Mouse (Mus musculus): ENCODE results near the gene Ccdc134.

Gene Ccdc134

DNA sequence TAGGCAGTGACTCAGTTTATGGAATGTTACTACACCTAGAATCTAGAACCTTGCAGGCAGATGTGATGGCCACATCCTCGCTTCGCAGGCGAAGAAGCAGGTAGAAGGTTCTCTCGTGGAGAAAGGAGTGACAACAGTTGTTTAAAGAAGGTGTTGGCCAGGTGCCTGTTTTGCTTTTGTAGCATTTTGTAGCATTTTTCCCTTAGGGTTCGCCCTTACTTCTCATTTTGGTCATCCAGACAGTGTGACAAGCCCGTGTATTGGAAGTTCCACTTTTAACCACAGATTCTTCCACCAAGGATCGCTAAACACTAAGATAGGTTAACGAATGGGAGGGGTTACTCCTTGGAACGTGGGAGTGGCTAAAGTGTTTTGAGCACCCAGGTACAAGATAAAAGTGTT, 20.8 kb downstream of the Ccdc134 start:
- no peak for DNase-seq (ENCODE audit: low spot score in 2 of 2)

DNA sequence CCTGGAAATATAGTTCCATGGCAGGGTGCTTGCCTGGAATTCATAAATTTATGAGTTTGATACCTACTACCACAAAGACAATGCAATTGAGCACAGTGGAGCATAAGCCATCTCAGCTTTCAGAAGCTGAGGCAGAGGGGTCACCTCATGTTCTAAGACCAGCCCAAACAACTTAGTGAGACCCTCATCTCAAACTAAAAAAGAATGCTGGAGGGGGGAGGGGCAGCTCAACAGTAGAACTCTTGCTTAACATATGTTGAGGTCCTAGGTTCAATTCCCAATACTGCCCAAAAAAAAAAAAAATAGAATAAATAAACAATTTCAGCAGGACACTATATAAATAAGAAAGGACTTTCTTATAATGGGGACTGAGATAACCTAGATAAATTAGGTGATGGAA, 22.3 kb downstream of the Ccdc134 start:
- DNase-seq (ENCODE audit: low spot score in 2 of 2), result no peak

DNA sequence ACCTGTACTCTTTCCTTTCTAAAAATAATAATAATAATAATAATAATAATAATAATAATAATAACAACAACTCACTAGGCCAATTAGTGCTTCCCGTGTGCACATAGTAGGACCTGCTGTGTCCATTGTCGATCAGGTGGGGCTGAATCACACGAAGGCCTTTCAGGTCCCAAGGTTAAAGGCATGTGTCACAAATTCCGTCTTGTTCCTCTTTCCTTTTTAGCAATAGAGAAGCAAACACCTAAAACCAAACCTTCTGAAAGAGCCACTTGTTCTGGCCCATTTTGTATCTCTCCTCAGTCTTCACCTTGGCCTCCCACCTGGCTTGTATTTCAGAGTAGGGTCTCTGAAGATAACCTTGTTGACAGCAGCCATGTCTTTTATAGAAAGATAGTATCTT, 23.5 kb downstream of the Ccdc134 start:
- no peak for DNase-seq (ENCODE audit: low spot score in 2 of 2)

DNA sequence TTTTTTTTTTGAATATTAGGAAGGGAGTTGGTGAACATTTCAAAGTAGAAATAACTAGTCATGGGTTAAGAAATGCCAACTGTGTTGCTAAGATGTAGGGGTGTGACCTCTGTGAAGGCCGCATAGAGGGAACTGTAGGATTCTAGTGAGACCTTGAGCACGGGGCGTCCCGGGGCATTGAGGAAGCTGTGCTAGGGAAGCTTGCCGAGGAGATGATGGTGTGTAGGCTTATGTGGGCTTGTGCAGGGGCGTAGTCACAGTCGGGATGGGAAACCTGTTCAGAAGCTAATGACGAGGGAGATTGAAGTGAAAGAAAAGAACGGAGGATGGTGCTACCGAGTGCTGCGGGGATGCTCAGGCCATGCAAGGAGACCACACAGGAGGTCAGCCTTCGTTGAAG, 24.3 kb downstream of the Ccdc134 start:
- no peak for DNase-seq (ENCODE audit: low spot score in 2 of 2)

DNA sequence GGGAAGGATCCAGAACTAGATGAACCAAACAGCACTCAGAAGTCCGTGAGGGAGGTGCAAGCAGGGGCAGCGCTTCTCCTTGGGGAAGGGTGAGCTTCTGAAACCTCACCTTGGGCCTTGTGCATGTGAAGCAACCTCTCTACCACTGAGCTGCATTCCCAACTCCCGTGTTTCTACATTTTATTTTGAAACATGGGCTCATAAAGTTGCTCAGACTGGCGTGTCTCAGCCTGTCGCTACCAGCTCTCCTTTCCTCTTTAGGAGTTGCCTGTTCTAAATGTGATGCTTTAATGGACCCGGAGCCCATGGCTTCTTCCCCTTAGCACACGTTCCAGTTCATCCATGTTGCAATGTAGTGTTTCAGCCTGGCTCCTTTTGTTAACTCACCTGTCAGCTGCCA, 24.7 kb downstream of the Ccdc134 start:
- no peak for DNase-seq (ENCODE audit: low spot score in 2 of 2)

DNA sequence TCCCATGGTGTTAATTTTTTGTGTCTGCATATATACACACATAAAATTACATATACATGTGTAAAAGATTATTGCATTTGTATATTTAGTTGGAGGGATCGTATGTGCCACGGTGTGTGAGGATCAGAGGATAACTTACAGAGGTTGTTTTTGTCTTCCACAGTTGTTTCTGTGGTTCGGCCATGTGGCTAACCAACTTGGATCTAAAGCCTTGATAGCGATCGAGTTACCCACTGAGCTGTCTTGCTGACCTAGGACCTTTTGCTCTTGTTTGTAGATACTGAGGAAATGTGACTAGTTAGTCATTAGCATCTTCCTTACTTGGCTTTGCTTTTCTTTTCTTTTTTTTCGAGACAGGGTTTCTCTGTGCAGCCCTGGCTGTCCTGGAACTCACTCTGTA, 28.6 kb downstream of the Ccdc134 start:
- no peak for DNase-seq (ENCODE audit: low spot score in 2 of 2)

DNA sequence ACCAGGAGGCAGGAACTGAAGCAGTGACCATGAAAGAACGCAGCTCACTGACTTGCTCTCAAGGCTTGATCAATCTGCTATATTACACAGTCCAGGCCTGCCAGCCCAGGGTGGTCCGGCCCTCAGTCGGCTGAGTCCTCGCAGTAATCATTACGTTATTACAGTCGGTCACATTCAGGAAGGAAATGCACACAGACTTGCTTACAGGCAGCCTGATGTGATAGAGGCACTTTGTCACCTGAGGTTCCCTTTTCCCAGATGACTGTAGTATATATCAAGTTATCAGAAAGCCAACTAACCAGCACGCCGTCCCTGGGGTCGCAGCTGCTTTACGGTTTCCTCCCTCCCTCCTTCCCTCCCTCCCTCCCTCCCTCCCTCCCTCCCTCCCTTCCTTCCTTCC, 29.2 kb downstream of the Ccdc134 start:
- DNase-seq (ENCODE audit: low spot score in 2 of 2), result no peak

DNA sequence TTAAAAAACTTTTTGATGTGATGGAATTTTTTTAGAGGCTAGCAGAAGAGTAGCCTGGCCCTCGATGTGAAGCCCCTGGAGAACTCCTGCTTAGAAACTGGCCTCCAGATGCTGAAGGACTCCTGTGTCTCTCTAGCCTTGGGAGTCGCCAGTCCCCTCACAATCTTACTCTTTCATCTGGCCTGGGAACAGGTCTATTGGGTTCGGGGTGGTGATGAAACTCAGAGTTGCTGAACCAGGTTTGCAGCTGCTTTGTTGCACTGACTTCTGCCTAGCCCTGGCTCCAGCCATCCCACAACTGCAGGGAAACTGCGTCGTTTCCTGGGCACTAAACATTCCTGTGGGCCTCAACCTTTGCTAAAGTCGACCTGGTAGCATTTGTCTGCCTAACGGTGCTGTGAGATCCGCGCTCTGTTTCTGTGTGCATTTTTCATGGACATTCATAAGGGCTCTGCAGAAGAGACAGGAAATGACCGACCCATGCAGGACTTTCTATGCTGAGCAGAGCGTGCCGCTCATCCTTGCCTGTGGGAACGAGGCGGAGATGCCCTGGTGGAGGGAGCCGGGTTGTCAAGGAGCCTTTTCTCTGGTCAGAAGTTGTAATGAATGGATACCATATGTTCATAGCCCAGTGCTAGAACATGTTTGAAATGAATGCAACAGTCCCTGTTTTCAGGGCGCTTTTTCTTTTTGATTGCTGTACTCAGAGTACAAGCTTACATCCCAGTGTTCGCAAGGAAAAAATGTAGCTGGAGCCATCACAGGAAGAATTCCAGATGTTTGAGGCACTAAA, 30.7 kb downstream of the Ccdc134 start:
- no peak for DNase-seq (ENCODE audit: low spot score in 2 of 2)

DNA sequence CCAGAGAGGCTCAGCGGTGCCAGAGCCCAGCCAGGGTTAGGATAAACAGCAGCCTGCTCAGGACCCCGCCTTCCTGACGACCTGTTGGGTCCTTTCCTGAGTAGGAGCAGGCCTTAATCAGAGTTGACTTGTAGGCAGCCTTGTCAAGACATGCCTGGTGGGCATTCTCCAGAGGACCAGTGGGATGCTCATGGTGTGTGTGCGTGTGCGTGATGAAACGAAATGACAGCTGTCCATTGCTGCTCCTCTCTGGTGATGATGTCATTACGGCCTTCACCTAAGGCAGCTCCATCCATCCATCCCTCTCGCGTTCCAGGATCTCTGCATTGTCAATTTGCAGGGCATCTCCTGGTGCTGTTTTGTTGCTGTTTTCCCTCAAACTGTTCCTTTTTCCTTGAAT, 31.7 kb downstream of the Ccdc134 start:
- DNase-seq (ENCODE audit: low spot score in 2 of 2), result no peak

DNA sequence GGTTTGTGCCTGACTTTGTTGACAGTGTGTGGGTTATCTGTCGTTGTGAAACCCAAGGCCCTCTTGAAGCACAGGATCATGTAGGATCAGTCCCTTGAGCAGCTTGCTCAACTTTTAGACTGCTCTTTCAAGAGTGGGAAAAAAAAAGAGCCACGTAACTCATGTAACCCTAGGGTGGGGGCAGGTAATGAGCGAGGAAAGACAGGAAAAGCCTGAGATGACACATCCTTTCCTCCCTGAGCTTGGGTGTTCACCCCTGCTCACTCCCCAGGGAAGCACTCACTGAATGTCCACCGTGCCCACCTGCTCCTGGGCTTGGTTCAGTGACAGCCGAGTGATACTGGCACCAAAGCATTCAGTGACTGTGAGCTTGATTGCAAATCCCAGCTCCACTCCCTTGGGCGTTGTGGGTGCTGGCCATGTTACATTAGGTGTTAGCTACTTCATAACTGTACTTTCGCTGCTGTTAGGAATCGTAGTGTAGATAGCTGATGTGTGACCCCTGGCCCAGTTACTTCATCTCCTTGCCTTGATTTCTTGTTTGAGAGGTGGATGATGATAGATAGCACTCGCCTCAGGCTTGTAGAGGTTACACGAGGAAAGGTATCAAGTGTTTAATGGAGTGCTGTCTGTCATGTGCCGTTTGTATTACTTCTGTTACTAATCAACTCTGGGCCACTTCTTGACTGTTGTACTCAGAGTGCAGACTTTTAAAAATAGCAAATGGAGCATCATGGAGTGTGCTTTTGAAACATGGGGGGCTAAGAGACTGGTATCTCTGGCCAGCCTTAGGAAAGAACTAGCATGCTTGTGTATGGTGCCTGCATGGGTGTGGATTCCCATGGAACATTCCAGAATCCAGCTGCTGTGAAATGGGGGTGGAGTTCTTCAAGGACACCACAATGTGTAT, 33.3 kb downstream of the Ccdc134 start:
- no peak for DNase-seq (ENCODE audit: low spot score in 2 of 2)

DNA sequence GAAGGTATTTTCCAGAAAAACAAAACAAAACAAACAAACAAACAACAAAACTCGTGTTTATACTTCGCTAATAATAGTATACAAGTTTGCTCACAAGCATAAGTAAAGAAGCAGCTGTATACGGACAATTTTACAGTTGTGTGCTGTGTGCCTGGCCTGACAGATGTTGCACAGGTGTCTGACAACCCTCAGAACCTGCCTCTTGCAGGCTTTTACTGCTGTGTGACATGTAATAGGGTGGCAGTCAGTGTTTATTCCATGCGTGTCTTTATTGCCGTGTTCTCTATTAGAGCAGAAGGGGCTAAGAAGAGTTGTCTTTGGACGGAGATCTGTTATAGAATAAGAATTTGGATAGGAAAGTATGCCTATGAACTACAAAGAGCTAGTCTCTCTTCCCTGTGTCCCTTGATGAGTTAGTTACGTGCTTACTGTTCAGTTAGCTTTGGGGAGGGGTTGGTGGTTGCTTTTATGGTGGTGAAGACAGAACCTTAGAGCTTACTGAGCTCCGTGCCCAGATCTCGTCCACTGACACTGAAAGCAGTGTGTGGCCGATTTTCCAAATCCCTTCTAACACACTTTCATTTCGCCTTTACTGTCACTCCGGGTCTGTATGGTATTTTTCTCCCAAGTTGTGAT, 34.4 kb downstream of the Ccdc134 start:
- DNase-seq (ENCODE audit: low spot score in 2 of 2), result no peak

DNA sequence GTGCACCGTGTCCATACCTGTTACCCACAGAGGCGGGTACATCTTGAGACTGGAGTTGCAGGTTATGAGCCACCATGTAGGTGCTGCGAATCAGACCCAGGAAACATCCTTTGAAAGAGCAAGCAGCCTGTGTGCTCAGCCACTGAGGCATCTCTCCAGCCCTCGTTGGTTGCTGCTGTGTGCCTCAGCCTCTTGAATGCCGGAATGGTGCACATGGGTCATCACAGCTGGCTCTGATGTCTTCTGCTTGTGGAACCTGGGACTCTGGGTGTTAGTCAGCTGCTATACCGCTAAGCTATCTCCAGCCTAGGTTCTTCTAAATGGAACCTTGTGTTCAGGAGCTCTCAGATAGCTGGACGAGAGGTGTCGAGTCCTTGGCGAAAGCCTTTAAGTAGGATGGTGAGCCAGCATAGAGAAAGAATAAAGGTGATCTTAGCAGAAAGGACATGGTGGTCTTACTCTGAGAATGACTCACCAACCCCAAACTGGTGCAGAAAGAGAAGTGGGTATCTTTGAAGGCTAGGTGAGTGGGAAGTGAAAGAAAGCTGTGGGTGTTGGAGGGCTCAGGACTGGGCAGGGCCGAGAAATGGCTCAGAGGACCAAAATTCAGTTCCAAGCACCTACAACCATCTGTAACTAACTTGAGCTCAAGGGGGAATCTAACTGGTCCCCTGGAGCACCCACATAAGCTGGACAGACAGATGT, 35.8 kb downstream of the Ccdc134 start:
- no peak for DNase-seq (ENCODE audit: low spot score in 2 of 2)

DNA sequence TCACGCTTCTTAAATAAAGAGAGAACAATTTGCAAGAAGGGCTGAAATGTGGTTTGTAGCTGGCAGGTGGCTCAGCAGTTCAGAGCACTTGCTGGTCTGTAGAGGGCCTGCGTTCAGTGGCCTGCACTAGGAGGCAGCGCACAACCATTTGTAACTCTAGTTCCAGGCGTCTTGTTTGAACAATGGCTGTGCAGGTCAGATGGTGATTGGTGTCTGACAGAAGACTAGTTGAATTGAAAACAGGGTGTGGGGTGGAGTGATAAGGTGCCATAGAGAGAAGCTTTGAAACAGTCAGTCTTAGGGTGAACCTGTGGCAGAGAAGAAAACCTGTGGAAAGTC, 36.3 kb downstream of the Ccdc134 start:
- no peak for DNase-seq (ENCODE audit: low spot score in 2 of 2)

DNA sequence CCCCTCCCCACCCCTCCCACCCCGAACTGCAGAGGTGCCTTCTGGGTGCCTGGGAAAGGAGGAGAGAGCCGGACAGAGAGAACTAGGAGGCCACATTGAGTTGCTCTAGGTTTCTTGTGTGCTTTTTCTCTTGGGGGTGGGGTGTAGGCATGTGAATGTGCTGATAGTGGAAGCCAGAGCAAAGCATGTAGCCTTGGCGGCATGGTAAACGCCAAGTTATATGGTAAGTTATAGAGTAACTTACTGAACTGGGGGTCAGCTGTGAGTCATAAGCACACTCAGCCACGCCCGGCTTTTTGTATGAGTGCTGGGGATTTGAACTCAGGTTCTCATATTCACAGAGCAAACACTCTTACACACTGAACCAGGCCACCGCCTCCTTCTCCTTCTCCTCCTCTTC, 36.8 kb downstream of the Ccdc134 start:
- DNase-seq (ENCODE audit: low spot score in 2 of 2), result no peak

DNA sequence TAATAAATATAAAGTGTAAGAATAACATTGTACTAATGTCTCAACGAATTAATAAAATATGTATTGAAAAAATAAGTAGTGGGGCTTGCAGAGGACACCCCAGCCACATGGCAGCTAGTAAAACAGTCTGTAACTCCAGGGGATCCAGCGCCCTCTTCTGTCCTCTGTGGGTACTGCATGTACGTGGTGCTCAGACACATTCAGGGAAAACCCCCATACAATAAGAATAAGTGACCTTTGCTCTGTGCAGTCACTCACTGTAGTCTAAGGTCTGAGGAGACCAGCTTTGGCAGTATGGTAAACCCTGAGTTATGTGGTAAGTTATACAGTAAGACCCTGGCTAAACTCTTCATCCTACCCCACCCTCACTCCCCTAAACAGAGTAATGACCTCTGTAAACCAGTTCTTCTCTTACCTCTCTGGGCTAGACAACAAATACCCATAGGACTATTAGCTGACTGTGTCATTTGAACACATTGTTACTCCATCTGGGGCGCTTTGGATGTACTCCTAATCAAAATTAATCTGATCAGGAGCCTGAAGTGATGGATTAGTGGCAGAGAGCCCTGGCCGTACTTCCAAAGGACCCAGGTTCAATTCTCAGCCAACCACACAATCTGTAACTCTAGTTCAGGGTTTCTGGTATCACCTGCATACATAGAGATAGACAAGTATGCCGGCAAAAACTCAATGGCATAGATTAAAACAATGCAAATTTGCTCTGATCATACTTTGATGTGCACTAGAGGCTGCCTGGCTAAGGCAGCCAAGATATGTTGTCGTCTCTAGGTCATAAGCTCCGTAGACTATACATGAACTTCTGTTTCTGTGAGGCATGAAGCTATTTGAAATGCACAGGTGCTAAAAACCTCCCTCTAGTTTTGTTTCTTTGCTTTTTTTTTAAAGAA, 37.9 kb downstream of the Ccdc134 start:
- DNase-seq (ENCODE audit: low spot score in 2 of 2), result peak; percentile 57 to 66

DNA sequence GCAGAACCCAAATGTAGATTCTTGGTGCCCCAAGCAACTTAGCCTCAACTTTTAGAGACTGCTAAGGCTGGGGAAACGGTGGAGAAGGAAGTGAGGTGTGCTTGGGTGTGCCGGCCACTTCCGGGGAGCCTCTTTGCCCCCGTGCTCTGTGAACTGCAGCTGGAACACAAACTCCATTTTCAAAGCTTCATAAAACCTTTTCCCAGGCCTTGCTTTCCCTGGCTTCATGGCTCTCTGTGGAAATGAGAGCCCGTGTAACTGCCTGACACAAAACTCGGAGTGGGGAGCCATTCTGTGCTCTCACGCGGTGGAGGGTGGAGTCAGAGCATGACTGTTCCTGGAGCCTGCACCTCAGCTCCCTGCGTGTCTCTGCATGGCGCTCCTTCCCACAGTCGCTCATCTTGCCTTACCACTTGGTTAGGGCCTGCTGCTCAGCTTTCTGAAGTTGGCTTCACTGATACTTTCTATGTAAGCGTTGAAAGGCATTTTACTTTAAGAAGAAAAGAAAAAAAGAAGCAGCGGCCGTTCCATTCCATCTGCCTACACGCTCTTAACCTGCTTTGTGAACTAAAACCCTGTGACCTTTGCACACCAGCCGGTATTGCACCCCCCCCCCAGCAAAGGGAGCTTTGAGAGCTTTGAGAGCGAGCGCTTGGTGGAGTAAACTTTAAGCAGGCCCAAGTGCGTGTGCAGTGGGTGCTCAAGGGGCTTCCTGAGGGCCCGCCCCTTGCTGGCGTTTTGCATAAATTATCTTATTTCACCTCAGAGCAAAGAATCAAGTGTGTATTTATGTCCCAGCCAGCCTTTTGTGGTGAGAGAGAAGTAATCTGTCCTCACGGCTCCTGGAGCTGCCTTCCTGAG, 38.7 kb downstream of the Ccdc134 start:
- no peak for DNase-seq (ENCODE audit: low spot score in 2 of 2)

DNA sequence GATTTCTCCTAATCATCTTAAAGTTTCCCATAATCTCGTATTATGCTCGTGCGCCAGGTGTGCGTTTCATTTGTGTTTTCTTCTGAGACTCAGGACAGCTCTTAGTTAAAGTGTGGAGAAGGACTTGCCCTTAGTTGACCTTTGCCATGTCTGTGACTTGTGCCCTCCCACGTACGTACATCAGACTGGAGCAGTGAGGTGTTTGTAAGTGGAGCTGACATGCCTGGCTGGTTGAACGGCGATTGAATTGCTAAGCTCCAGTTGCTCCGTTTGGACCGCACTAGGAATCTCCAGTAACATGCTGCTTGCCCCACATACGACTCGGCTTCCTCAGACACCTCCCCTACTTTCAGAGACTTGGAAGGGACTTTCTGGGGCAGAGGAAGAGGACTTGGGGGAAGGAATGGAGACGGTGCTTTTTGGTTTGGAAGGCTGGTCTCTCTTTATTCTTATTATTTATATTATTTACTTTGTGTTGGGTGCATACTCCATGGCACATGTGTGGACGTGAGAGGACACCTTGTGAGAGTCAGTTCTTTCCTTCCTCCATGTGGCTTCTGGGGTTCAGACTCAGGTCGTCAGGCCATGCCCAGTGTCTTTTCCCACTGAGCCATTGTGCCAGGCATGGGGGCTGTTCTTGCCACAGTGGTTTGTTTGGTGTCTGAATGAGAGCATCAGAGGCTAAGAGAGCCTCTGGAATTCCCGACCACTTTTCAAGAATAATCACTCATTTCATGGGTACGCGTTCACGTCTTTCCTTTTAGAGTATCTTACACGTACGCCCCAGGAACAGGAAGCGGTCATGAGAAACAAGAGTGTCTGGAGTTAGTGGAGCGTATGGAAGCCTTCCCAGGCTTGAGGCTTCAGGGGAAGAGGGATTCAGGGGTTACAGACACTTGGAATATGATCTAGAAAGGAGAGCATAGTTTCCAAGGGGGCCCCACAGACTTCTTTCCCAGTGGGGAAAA, 39.8 kb downstream of the Ccdc134 start:
- DNase-seq (ENCODE audit: low spot score in 2 of 2), result no peak

DNA sequence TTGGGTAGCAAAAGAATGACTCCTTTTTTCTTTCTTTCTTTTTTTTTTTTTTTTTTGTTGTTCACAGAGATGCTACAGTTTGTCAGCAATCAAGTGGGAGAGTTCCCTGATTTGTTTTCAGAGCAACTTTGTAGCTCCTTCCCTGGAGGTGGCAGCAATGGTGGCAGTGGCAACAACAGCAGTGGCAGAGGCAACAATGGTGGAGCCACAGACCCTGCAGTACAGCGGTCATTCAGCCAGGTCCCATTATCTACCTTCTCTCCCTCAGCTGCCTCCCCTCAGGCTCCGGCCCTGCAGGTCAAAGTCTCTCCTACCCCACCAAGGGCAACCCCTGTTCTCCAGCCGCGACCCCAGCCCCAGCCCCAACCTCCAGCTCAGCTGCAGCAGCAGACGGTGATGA, 41.9 kb downstream of the Ccdc134 start:
- DNase-seq (ENCODE audit: low spot score in 2 of 2), result no peak
